Mouse (Mus musculus) natural killer cell, adult 2 months (primary cell): ENCODE data around the gene Ubxn1.
"Not testable (repeated sequence)": the region's sequence is repeated elsewhere in the genome, so short reads cannot be mapped to it uniquely, and the experiment has no call there.

Source experiments
- DNase-seq, 2 experiments: peaks; one replicate each; pipeline ENCODE4 v3.0.0; 2022; ENCODE audit warnings: low spot score in 2 of 2

The Ubxn1 gene

GRCm38 (mm10) chr19:8871267-8872186, at the start of gene Ubxn1:
Ubxn1 (plus strand) TSS chr19:8871496.
- peak; percentile 94 to 95 for DNase-seq

DNA sequence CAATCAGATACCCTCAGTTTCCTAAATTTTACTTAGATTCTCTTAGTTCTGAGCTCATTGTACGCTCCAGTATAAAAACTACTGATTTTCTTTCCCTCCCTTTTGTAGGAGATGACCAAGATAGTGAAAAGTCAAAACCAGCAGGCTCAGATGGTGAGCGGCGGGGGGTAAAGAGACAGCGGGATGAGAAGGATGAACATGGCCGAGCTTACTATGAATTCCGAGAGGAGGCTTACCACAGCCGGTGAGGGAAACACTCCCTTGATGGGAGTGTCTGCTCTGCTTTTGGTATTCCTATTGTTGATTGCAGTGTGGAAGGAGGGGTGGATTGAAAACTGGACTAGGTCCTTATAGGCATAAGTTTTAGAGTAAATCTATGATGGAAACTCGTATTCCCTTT, 48.6 kb upstream of the Ubxn1 start:
- no peak for DNase-seq

GRCm38 (mm10) chr19:8829660-8830059, 41.6 kb upstream of the Ubxn1 start, which contains the start of gene AC129217.1:
AC129217.1 (plus strand) TSS chr19:8829773.
- no peak for DNase-seq

DNA sequence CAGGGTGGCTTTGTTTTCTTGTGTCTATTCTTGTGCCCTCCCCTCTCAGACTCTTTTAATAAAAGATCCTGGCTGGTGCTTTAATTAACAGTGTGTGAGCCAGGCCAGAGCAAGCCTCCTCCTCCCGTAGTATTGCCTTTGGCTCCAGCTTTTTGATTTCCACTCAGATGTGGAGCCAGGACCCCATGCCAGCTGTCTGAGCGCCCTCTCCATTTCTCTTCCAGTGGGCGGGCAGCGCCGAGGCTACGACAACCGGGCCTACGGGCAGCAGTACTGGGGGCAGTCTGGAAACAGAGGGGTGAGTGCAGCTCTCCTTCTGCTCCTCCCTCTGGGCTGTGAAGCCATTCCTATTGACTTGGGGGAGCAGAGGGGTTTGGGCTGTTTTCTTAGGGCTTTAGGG, 40.6 kb upstream of the Ubxn1 start:
- DNase-seq, result no peak

DNA sequence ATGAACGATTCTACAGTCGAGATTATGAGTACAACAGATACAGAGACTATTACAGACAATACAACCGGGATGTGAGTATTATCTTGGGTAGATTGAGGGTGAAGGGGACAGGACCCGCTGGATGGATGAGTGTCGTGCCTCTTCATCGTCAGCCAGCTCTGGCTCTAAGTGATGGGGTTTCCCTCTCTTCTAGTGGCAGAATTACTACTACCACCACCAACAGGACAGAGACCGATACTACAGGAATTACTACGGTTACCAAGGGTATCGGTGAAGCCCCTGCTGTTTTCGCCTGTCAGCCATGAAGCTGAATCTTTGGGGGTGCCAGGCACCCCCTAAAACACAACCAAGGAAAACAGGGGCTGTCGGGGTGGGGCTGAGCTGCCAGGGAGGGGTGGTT, 40.0 kb upstream of the Ubxn1 start:
- DNase-seq, result no peak

GRCm38 (mm10) chr19:8832971-8833370, 38.3 kb upstream of the Ubxn1 start:
- DNase-seq, result no peak

DNA sequence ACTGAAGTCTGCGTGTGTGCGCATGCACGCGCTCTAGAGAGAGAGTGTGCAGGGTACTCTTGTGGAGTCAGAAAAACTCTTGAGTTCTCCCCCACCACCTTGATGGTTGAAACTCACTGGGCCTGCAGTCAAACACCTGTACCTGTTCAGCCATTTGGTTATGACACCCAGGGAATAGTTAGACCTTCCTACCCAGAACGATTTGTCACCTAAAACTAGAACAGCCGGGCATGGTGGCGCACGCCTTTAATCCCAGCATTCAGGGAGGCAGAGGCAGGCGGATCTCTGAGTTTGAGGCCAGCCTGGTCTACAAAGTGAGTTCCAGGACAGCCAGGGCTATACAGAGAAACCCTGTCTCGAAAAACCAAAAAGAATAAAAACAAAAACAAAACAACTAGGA, 35.0 kb upstream of the Ubxn1 start:
- DNase-seq, result not testable (repeated sequence)

GRCm38 (mm10) chr19:8837251-8837791, 34.0 kb upstream of the Ubxn1 start, which contains the start of gene Bscl2:
Bscl2 (plus strand) TSS chr19:8837467.
- peak; percentile 80 to 85 for DNase-seq

GRCm38 (mm10) chr19:8838041-8838730, 33.1 kb upstream of the Ubxn1 start:
- no peak for DNase-seq

DNA sequence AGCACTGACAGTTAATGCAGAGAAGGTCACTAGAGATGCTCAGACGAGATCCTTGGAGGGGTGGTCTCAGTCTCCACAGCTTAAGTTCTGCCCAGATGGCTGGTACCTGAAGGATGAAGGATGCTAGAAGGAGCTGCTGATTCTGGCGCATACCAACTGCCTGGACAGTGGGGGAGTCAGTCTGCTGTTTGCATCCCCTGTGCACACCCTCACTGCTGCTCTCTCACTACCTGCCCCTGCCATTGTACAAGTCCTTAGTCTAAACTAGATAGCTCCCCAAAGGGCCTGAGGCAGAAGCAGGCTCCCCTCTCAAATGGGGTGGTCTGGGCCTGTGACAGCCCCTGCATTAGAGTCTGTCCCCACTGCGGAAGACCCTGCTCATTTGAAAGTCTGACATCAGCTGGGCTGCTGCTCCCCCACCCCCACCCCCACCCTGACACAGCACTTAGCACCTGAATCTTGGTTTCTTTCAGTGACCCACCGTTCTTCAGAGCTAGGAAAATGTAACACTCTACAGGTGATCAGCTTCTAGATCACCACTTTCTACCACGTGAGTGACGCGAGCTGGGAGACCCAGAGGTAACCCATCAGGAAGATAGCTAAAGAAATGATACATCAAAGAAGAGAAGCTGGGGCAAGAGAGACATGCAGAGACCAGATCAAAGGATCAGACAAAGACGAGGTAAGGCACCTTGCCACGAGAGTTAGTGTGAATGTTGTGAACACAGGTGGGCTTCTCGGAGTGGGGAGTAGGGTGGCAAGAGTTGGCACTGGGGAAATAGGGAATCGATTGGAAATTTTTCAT, 32.0 kb upstream of the Ubxn1 start, which contains the start of gene Gng3:
Gng3 (minus strand) TSS at position 92 of the 805 bp plus-strand sequence.
- DNase-seq, result no peak

DNA sequence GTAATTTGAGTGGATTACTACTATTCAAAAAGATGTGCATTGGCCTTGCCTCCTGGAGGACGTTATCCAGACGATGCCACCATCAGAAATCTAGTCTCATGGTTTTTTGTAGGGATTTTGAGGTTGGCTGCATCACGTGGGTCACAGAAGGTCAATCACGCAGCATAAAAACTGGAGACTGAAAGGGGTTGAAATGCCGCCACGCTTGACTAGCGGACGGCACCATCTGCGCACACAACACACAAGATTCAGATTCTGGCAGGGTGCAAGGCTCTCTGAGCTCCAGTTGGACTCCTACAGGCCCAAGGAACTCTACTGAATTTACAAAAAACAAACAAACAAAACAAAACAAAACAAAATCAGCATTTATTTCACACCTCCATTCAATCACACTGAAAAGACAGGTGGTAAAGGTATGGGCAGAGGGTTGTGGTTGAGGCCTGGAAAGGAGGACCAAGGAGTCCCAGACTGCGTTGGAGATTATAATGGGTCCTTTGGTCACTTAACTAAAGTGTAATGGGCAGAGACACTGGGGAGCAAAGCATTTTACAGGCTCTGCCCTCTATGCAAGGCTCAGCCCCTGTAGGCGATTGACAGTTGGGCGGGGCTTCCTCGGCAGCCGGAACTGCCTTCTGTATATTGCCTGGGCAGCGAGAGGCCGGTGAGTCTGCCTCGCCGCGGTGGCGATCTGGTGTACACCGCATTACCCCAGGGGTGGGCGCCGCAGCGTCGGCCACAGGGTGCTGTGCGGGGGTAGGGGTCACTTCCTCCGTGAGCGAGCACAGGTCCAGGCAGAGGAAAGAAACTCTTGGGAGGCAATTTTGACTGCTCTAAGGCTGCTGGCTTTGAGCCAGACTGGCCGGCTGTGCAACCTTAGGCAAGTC, 31.1 kb upstream of the Ubxn1 start:
- peak; percentile 58 to 65 for DNase-seq

- no peak for DNase-seq
These were observed 30.3 kb upstream of the Ubxn1 start for GRCm38 (mm10) chr19:8841012-8841411.

- no peak for DNase-seq
These were observed 28.3 kb upstream of the Ubxn1 start for GRCm38 (mm10) chr19:8842961-8843360.

DNA sequence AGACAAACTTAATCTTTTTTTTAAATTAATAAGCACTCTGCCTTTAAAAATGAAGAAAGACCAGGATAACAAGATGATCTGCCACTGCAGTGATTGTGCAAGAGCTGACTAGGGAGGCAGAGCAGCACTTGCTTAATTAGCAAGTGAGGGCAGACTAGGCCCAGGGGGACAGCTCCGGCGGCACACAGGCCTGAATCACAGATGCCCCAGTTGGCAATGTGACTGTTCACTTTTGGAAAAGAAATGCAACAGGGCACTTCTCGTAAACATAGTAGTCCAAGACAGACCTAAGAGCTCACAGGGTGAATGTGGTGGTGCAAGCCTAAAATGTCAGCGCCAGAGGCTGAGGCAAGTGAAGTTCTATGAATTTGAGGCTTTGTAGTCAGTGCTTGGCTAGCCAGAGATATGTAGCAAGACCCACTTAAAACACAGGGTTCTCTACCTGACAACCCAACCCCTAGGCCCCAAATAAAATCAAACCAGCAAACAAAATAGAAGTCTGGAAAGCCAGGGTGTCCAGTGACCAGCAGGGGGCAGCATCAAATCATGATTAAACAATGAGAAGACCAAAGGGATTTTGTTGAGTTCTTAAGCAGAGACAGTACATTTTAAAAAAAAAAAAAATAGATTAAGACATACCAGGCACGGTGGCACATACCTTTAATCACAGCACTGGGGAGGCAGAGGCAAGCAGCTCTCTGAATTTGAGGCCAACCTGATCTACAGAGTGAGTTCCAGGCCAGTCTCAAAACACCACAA, 26.7 kb upstream of the Ubxn1 start:
- peak; percentile 73 to 81 for DNase-seq

DNA sequence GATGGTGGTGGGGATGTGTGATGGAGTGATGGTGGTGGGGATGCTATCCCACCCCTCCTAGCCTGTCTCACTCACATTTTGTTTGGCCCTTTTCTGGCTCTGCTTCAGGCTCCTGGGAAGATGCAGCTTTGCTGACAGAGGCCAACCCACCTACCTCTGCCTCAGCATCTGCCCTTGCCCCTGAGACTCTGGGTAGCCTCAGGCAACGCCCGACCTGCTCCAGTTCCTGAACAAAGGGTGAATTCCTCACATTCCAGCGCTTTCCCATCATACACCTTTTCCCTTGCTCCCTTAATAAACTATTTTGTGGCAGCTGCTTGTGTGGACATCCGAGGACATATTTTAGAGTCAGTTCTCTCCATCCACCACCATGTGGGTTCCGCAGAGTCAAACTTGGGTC, 22.9 kb upstream of the Ubxn1 start:
- no peak for DNase-seq

- no peak for DNase-seq
These were observed 20.8 kb upstream of the Ubxn1 start, which contains the start of gene Lrrn4cl for GRCm38 (mm10) chr19:8850402-8850901. Lrrn4cl (plus strand) TSS chr19:8850768.

GRCm38 (mm10) chr19:8851639-8852038, 19.7 kb upstream of the Ubxn1 start:
- no peak for DNase-seq

GRCm38 (mm10) chr19:8852236-8852928, 18.9 kb upstream of the Ubxn1 start:
- no peak for DNase-seq

DNA sequence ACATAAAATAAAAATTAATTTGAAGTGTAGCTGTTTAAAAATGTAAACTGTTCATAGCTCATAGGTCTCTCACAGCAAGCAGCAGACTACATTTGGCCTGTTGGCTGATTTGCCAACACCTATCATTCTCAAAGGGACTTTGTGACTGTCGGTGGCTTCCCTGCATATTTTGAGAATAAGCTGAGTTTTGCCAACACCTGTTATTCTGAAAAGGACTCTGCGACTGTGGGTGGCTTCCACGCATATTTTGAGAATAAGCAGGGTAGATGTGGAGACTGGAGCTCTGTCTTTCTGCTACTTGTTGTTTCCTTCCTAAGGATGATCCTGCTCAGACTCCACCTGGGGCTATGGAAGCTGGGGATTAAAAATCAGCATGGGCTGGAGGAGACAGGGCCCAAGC, 18.2 kb upstream of the Ubxn1 start:
- no peak for DNase-seq
